Mouse (Mus musculus) c-Kit-positive CD71-positive TER-119-negative erythroid progenitor cells, embryonic 14.5 days (primary cell): ENCODE measurements around the gene Atrx.

Experiments used
- DNase-seq: peaks from one replicate; pipeline ENCODE4 v3.0.0-alpha.2; 2013; ENCODE audit warnings: low read depth

The Atrx gene

DNA sequence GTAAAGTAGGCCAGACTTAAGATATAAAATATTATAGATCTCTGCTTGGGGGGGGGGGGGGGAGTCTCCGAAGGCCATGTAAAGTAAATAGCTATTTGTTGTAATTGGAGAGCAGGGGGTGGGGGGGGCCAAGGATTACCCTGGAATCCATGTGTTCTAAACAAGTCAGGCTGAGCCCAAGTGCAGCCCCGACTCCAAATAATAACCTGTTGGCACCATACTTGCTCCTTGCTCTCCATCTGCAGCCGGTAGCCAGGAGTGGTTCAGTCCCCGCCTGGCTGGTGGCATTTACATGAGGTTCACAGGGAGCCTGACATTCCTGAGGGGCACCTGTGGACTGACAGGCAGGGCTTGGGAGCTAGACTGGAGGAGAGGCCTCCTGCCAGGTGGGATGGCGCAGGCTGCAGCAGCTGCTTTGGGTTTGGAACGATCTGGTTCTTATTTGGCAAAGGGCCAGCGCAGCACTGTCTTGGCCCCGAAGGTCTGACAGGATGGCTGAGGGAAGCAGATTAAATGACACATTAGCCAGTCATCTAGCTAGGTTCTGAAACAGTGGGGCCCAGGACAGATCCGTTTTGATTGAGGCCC, 161.9 kb downstream of the Atrx start:
- no peak for DNase-seq

- no peak for DNase-seq
Measured at GRCm38 (mm10) chrX:105766013-105766412, 163.2 kb downstream of the Atrx start.

- no peak for DNase-seq
Measured at GRCm38 (mm10) chrX:105765005-105765706, 164.0 kb downstream of the Atrx start.

- no peak for DNase-seq
Measured at GRCm38 (mm10) chrX:105764162-105765004, 164.8 kb downstream of the Atrx start, which contains the start of gene Fgf16. Gene Fgf16, plus strand, starts transcription at chrX:105764279.

GRCm38 (mm10) chrX:105763612-105764011, 165.6 kb downstream of the Atrx start:
- DNase-seq = no peak

DNA sequence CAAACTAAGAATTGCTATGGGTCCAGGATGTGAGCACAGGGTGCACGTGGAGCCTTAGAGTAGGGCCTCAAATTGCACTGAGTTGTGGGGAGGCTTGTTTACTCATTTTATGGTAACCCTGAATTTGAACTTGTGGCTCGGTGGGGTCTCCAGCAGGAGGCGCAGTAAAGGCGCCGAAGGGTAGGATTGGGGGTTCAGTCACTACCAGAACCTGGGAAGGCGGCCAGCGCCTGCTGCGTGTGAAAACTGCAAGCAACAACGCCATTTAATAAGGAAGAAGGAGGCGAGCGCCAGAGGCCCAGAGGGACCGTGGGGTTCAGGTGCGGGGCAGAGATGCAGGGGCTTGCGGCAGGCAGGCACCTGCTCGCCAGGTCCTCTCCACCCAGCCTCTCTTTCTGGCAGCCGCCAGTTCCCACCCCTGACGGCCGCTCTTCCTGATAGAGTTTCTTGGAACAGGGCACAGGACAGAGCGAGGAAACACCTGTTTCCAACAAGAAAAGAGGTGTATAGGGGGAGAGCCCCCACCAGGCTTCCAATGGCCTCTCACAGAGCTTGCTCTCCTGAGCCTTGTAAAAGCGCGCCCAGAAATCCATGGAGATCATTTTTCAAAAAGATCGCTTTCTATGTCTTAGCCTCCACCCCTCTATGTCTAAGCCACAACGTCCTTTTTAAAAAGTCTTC, 166.2 kb downstream of the Atrx start:
- DNase-seq = no peak
